Mouse (Mus musculus): Measurements from ENCODE around the gene Magi2. TPM values are rescaled to one million over a fixed set of nuclear protein-coding genes. Genes with fewer than 3 reads are reported as not detected.
A peak's percentile ranks its signal among the peaks of the same experiment; 100 is the strongest.
"Not testable (repeated sequence)": the region's sequence is repeated elsewhere in the genome, so short reads cannot be mapped to it uniquely, and the experiment has no call there.

The Magi2 gene
- polyA plus RNA-seq, 1 experiment from 2014 or later = 8.4 TPM

- Histone ChIP-seq H3K4me3 (ENCODE audit: low read depth, low read length) (no peak overlapping the region), H3K4me2 (ENCODE audit: low read length) (no peak overlapping the region), H3K9me3 (replicated peaks; ENCODE audit: control insufficient read depth, low read length) (no peaks in the 10 kb centered on the region), H3K27ac (ENCODE audit: low read depth, low read length) (no peak overlapping the region), H3K27me3 (replicated peaks; ENCODE audit: control insufficient read depth, insufficient read depth, low read length) (no peaks in the 10 kb centered on the region), H3K36me3 (ENCODE audit: control insufficient read depth, insufficient read depth, low read length) (no peaks in the 10 kb centered on the region), H3K9ac (ENCODE audit: low read length) (no peak overlapping the region), H3K4me1 (ENCODE audit: control insufficient read depth, insufficient read depth, low read length) (no peaks in the 10 kb centered on the region)
- peak; percentile 50; the same call in 1 of the 2 replicates for ATAC-seq
- DNase-seq (ENCODE audit: low spot score) = peak; percentile 31
- 70% methylated on average over 9 of the region's 9 CpGs for WGBS
Measured at GRCm38 (mm10) chr5:20521639-20522038, 1294.8 kb downstream of the Magi2 start.

- 99% methylated on average over 13 of the region's 13 CpGs for WGBS
- Histone ChIP-seq H3K4me2 (ENCODE audit: low read length) (no peak overlapping the region), H3K4me3 (ENCODE audit: low read depth, low read length) (no peak overlapping the region), H3K27me3 (replicated peaks; ENCODE audit: control insufficient read depth, insufficient read depth, low read length) (no peaks in the 10 kb centered on the region), H3K4me1 (ENCODE audit: control insufficient read depth, insufficient read depth, low read length) (no peaks in the 10 kb centered on the region), H3K27ac (ENCODE audit: low read depth, low read length) (no peak overlapping the region), H3K36me3 (ENCODE audit: control insufficient read depth, insufficient read depth, low read length) (no peaks in the 10 kb centered on the region), H3K9me3 (replicated peaks; ENCODE audit: control insufficient read depth, low read length) (no peaks in the 10 kb centered on the region), H3K9ac (ENCODE audit: low read length) (no peak overlapping the region)
- DNase-seq (ENCODE audit: low spot score) (no peak), ATAC-seq (no peak)
Measured at GRCm38 (mm10) chr5:20522047-20522446, 1295.2 kb downstream of the Magi2 start.

GRCm38 (mm10) chr5:20523776-20524175, 1296.9 kb downstream of the Magi2 start:
- Histone ChIP-seq H3K36me3 (ENCODE audit: control insufficient read depth, insufficient read depth, low read length) (no peaks in the 10 kb centered on the region), H3K4me2 (ENCODE audit: low read length) (no peak overlapping the region), H3K9ac (ENCODE audit: low read length) (no peak overlapping the region), H3K4me3 (ENCODE audit: low read depth, low read length) (no peak overlapping the region), H3K9me3 (replicated peaks; ENCODE audit: control insufficient read depth, low read length) (no peaks in the 10 kb centered on the region), H3K27me3 (replicated peaks; ENCODE audit: control insufficient read depth, insufficient read depth, low read length) (no peaks in the 10 kb centered on the region), H3K27ac (ENCODE audit: low read depth, low read length) (no peak overlapping the region), H3K4me1 (ENCODE audit: control insufficient read depth, insufficient read depth, low read length) (no peaks in the 10 kb centered on the region)
- no peak for ATAC-seq
- DNase-seq (ENCODE audit: low spot score) = no peak

- not testable (repeated sequence) for H3K4me1 ChIP-seq (ENCODE audit: control insufficient read depth, insufficient read depth, low read length); H3K36me3 ChIP-seq (ENCODE audit: control insufficient read depth, insufficient read depth, low read length); DNase-seq (ENCODE audit: low spot score); H3K27me3 ChIP-seq (replicated peaks; ENCODE audit: control insufficient read depth, insufficient read depth, low read length); H3K9ac ChIP-seq (ENCODE audit: low read length); H3K27ac ChIP-seq (ENCODE audit: low read depth, low read length); ATAC-seq; H3K9me3 ChIP-seq (replicated peaks; ENCODE audit: control insufficient read depth, low read length); H3K4me2 ChIP-seq (ENCODE audit: low read length); H3K4me3 ChIP-seq (ENCODE audit: low read depth, low read length)
- WGBS = 82% methylated on average over 1 of the region's 4 CpGs
Measured at GRCm38 (mm10) chr5:20526588-20526987, 1299.8 kb downstream of the Magi2 start.

GRCm38 (mm10) chr5:20536544-20536943, 1309.7 kb downstream of the Magi2 start:
- no peaks in the 10 kb centered on the region for H3K36me3 ChIP-seq (ENCODE audit: control insufficient read depth, insufficient read depth, low read length)
- DNase-seq (ENCODE audit: low spot score) (no peak), ATAC-seq (no peak)
- no peak overlapping the region for H3K27ac ChIP-seq (ENCODE audit: low read depth, low read length)
- no peaks in the 10 kb centered on the region for H3K27me3 ChIP-seq (replicated peaks; ENCODE audit: control insufficient read depth, insufficient read depth, low read length)
- H3K9me3 ChIP-seq (replicated peaks; ENCODE audit: control insufficient read depth, low read length) = no peaks in the 10 kb centered on the region
- no peak overlapping the region for H3K9ac ChIP-seq (ENCODE audit: low read length)
- WGBS = 56% methylated on average over 3 of the region's 3 CpGs
- no peak overlapping the region for H3K4me3 ChIP-seq (ENCODE audit: low read depth, low read length)
- no peaks in the 10 kb centered on the region for H3K4me1 ChIP-seq (ENCODE audit: control insufficient read depth, insufficient read depth, low read length)
- H3K4me2 ChIP-seq (ENCODE audit: low read length) = no peak overlapping the region

GRCm38 (mm10) chr5:20537369-20538022, 1310.7 kb downstream of the Magi2 start:
- Histone ChIP-seq H3K4me1 (ENCODE audit: control insufficient read depth, insufficient read depth, low read length) (no peaks in the 10 kb centered on the region), H3K27me3 (replicated peaks; ENCODE audit: control insufficient read depth, insufficient read depth, low read length) (no peaks in the 10 kb centered on the region), H3K4me2 (ENCODE audit: low read length) (no peak overlapping the region), H3K9me3 (replicated peaks; ENCODE audit: control insufficient read depth, low read length) (no peaks in the 10 kb centered on the region), H3K36me3 (ENCODE audit: control insufficient read depth, insufficient read depth, low read length) (no peaks in the 10 kb centered on the region), H3K4me3 (ENCODE audit: low read depth, low read length) (no peak overlapping the region), H3K9ac (ENCODE audit: low read length) (no peak overlapping the region), H3K27ac (ENCODE audit: low read depth, low read length) (no peak overlapping the region)
- 66% methylated on average over 8 of the region's 8 CpGs for WGBS
- DNase-seq (ENCODE audit: low spot score) (no peak), ATAC-seq (no peak)

GRCm38 (mm10) chr5:20544374-20544773, 1317.5 kb downstream of the Magi2 start:
- ATAC-seq = no peak
- WGBS = 42% methylated on average over 5 of the region's 5 CpGs

GRCm38 (mm10) chr5:20559378-20559777, 1332.5 kb downstream of the Magi2 start:
- Histone ChIP-seq H3K36me3 (ENCODE audit: control insufficient read depth, insufficient read depth, low read length) (no peaks in the 10 kb centered on the region), H3K4me1 (ENCODE audit: control insufficient read depth, insufficient read depth, low read length) (no peaks in the 10 kb centered on the region), H3K4me2 (ENCODE audit: low read length) (no peak overlapping the region), H3K4me3 (ENCODE audit: low read depth, low read length) (no peak overlapping the region), H3K9me3 (replicated peaks; ENCODE audit: control insufficient read depth, low read length) (no peaks in the 10 kb centered on the region), H3K27ac (ENCODE audit: low read depth, low read length) (no peak overlapping the region; the same call in 1 of the 2 replicates), H3K27me3 (replicated peaks; ENCODE audit: control insufficient read depth, insufficient read depth, low read length) (no peaks in the 10 kb centered on the region), H3K9ac (ENCODE audit: low read length) (no peak overlapping the region)
- DNase-seq (ENCODE audit: low spot score) (no peak), ATAC-seq (no peak)
- WGBS = 77% methylated on average over 2 of the region's 2 CpGs

More at GRCm38 (mm10) chr5:20544374-20544773, 1317.5 kb downstream of the Magi2 start:
- Histone ChIP-seq H3K36me3 (ENCODE audit: control insufficient read depth, insufficient read depth, low read length) (no peaks in the 10 kb centered on the region), H3K9me3 (replicated peaks; ENCODE audit: control insufficient read depth, low read length) (no peaks in the 10 kb centered on the region), H3K27me3 (replicated peaks; ENCODE audit: control insufficient read depth, insufficient read depth, low read length) (no peaks in the 10 kb centered on the region), H3K4me2 (ENCODE audit: low read length) (no peak overlapping the region), H3K9ac (ENCODE audit: low read length) (no peak overlapping the region), H3K27ac (ENCODE audit: low read depth, low read length) (no peak overlapping the region), H3K4me1 (ENCODE audit: control insufficient read depth, insufficient read depth, low read length) (no peaks in the 10 kb centered on the region), H3K4me3 (ENCODE audit: low read depth, low read length) (no peak overlapping the region)
- DNase-seq (ENCODE audit: low spot score) = peak; percentile 35

- Histone ChIP-seq H3K27me3 (replicated peaks; ENCODE audit: control insufficient read depth, insufficient read depth, low read length) (no peaks in the 10 kb centered on the region), H3K36me3 (ENCODE audit: control insufficient read depth, insufficient read depth, low read length) (no peaks in the 10 kb centered on the region), H3K9me3 (replicated peaks; ENCODE audit: control insufficient read depth, low read length) (no peaks in the 10 kb centered on the region), H3K4me1 (ENCODE audit: control insufficient read depth, insufficient read depth, low read length) (no peaks in the 10 kb centered on the region), H3K9ac (ENCODE audit: low read length) (no peak overlapping the region), H3K27ac (ENCODE audit: low read depth, low read length) (no peak overlapping the region; the same call in 1 of the 2 replicates), H3K4me3 (ENCODE audit: low read depth, low read length) (no peak overlapping the region), H3K4me2 (ENCODE audit: low read length) (no peak overlapping the region)
- peak; percentile 20 for DNase-seq (ENCODE audit: low spot score)
- no peak for ATAC-seq
- 56% methylated on average over 4 of the region's 4 CpGs for WGBS
Measured at GRCm38 (mm10) chr5:20559821-20560220, 1333.0 kb downstream of the Magi2 start.
